Mouse (Mus musculus): Measurements from ENCODE around the gene Slamf6.
"Not testable (repeated sequence)": the region's sequence is repeated elsewhere in the genome, so short reads cannot be mapped to it uniquely, and the experiment has no call there.

Slamf6 gene

GRCm38 (mm10) chr1:171917305-171918039 is at the start of gene Slamf6:
Gene Slamf6 (plus strand): TSS chr1:171917515.
- DNase-seq (ENCODE audit: low spot score), result no peak

- no peak for DNase-seq (ENCODE audit: low spot score)
Measured at GRCm38 (mm10) chr1:171886989-171887388, 30.3 kb upstream of the Slamf6 start.

GRCm38 (mm10) chr1:171895364-171895763 is 22.0 kb upstream of the Slamf6 start, which contains the start of gene Gm10521:
Gene Gm10521 (plus strand): TSS chr1:171895664.
- DNase-seq (ENCODE audit: low spot score), result not testable (repeated sequence)

GRCm38 (mm10) chr1:171904011-171904410 is 13.3 kb upstream of the Slamf6 start:
- no peak for DNase-seq (ENCODE audit: low spot score)

DNA sequence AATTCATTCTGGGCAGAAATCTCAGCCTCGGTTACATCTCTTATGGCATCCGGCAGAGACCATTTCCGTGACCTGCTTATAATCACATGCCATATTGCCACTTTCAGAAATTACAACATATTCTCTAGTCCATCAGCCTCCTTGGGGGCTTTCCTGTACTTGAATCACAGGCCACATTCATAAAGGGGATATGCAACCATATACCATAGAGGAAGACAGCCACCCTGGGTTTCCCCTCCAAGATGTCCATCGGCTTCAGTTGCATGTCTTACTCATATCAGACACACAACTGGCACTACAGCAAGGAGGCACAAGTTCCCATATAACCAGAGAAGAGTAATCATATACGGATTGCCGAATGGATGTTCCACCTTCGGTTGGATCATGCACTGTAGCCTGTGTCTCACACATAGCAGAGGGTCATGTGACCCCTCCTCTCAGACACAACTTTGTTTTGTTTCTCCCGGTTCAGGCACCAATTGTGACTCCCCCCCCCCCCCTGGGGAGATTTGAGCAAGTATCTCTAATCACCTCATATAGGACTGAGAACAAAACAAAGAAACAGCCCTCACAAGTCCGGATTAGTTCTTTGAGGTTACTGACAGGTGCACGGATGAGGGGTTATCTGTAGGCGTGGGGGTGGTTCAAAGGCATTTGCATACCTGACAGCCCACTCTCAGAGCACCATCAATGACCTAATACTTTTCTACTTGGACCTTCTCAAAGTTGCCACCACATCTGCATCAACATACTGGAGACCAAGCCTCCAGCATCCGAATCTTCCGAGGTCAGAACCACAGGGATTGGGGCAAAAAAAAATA is 1.5 kb upstream of the Slamf6 start:
- DNase-seq (ENCODE audit: low spot score), result no peak

DNA sequence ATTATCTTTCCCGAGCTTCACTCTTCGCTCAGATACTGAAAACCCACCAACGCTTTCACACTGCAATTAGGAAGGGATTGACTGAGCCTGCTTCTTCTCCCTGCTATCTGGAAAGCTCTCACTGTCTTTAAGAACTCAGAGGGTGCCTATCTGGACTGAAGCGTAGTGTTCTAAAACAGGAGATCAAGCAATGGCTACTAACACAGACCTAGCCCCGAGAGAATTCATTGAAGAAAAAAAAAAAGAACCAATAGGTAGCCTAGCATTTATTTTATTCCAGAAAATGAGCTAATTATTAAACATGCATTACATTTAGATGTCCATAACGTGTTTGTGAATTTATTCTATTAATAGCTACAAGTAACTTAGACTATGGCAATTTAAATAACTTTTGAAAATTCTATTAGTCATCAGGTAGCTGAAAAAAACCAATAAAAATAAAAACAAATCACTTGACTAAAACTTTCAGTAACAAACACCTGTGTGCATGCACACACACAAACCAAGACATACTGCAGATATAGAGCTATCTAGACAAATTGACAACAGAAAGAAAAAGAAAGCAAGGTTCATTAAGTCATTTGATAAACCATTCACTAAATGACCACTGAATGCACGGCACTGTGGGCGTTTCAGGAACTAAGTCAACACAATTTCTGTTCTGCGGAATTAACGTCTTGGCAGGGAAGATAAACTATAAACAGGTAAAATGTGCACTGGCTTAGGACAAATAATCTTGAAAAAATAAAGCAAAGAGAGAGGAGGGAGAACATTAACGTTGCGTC is 1.0 kb downstream of the Slamf6 start:
- no peak for DNase-seq (ENCODE audit: low spot score)

- no peak for DNase-seq (ENCODE audit: low spot score)
Measured at GRCm38 (mm10) chr1:171919193-171919592, 1.9 kb downstream of the Slamf6 start.

DNA sequence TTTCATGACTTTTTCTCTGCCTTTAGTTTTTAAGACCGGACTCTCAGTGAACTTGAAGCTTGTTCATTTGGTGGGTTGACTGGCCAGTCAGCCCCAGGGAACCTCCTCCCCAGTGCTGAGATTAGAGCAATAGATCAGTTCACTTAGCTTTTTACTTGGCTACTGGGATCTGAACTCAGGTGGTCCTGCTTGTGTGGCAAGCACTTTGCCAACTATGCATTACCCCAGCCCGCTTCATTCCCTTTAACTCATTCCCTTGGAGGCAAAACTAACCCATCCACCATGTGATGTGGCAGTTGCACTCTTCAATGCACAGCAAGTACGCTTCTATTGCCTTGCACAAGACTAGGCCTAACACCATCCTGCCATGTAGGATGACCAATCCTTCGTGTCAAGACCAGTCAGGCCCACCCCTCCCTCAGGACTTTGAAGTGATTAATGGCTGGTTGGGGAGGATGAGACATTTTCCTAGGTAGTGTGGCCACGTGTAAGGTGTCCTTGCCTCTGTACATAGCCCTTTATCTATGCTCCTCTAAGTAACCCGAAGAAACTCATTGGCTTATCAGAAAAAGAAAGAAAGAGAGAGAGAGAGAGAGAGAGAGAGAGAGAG is 2.7 kb downstream of the Slamf6 start:
- DNase-seq (ENCODE audit: low spot score), result no peak

DNA sequence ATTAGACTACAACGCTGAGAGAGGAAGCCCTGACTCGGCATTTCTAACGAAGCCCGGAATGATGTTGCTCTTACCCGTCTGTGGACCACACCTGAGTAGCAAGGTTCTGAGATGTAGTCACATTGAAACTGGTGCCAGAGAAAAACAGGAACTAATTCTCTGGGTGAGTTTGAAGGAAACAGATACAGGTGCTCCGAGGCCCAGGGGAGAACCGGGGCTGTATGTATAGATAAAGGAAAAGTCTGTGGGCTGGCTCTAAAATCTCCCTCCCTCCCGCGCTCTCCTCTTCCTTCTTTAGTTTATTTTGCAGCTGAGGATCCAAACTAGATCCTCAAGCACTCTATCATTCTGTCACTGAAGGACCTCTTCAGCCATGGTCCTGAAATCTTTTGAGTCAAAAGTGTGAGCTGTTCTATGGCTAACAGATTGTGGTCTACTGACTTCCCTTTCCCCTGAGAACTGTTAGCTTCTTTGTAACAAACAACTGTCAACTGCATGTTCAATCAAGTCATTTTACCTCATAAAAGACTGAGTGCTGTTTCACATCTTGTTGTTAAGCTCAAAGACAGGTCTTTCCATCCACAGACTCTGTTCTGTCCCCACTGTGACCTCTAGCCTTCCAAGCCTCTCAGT is 3.8 kb downstream of the Slamf6 start:
- DNase-seq (ENCODE audit: low spot score), result no peak

DNA sequence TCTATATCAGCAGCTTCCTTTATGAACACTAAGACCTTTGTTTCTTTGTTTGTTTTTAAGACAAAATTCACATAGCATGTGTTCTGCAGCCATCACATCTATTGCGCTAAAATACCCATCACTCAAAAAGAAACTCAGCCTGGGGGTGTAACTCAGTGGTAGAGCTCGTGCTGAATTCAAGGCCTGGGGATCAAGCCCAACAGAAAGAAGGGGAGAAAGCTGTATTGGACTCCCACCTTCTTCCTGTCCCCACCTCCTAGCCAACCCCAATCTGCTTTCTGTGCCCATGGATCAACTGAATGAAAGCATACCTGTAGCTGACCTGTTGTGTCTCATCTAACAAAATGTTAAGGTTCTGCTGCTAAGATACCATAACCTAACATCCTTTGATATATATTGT is 4.3 kb downstream of the Slamf6 start:
- DNase-seq (ENCODE audit: low spot score), result no peak

- no peak for DNase-seq (ENCODE audit: low spot score)
Measured at GRCm38 (mm10) chr1:171922844-171923243, 5.5 kb downstream of the Slamf6 start.

DNA sequence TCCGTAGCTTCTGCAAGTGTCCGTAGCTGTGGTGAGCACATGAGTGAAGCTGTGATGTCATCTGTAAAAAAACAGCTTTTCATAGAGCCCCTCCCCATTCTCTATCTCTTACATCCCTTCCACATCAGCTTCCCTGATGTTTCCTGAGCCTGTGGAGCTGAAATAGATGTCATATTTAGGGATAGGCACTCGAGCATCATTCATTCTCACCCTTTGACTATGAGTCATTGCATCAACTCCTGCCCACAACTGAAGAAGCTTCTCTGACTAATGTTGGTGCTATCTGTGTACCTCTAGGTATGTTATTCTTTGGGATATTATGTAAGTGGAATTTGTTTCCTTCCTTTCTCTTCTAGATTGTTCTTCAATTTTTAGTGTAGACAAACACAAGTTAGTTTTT is 7.6 kb downstream of the Slamf6 start:
- no peak for DNase-seq (ENCODE audit: low spot score)

DNA sequence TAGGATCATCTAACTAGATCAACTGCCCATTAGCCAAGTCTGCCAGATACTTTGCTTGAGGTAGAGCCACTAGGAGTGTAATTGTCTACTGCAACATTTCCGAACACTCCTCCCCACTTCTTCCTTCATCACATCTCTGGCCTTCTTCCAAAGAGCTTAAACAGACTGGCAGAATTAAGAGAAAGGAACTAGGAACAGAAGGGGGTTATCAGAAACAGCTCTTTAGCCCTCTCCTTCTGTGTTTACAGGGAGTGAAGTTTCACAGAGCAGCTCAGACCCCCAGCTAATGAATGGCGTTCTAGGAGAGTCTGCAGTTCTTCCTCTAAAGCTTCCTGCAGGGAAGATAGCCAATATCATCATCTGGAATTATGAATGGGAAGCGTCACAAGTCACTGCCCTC is 16.5 kb downstream of the Slamf6 start:
- no peak for DNase-seq (ENCODE audit: low spot score)

DNA sequence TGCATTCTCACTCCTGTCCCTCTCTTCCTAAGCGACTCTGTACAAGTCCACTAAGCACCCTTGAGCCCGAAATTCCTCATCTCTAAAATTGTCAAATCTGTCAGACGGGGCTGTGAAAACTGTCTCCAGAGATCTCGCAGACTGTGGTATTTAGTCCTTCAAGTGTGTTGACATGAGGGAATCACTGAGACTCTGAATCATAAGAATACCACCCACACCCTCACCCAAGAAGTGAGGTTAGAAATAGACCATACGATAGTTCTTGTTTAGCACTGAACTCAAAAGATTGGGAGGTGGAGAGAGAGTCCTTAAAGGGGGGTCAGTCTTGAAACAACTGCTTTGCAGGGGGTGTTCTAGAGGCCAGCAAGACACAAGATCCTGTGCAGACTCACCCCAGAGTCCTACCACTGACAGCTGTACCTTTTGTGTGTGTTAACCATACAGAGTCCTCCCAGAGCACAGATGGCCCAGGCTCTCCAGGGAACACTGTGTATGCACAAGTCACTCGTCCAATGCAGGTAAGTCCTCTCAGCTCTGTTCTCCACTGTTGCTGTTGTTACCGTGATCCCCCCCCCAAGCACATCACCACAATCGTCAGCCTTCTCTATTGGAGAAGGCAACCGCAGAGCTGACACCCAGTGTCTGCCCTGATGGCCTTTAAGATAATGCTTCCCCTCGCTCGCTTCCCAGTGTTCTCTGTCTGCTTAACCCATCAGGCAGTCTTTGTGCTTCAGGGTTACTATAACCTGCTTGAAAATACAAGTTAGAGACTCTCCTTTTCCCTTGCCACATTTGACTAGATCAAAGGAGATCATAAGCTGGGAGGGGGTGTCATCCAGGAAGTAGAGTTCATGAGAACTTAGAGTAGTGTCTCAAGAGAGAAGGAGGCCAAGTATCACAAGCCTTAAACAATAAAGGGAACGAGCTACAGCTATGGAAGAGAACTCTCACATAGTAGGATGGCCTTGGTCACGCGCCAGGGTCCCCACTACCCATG is 21.9 kb downstream of the Slamf6 start:
- no peak for DNase-seq (ENCODE audit: low spot score)

DNA sequence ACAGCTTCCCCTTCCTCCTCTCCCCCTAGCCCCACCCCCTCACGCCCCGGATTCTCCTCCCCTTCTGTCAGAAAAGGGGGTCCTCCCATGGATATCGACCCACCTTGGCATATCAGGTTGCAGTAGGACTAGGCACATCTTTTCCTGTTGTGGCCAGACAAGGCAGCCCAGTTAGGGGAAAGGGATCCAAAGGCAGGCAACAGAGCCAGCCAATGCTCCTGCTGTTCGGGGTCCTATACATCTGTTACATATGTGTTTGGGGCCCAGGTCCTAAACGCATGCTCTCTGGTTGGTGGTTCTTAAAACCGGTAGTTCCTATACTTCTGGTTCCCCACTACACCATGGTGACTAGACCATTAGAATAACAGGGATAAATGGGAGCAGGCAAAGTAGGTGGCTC is 23.3 kb downstream of the Slamf6 start:
- DNase-seq (ENCODE audit: low spot score), result no peak

DNA sequence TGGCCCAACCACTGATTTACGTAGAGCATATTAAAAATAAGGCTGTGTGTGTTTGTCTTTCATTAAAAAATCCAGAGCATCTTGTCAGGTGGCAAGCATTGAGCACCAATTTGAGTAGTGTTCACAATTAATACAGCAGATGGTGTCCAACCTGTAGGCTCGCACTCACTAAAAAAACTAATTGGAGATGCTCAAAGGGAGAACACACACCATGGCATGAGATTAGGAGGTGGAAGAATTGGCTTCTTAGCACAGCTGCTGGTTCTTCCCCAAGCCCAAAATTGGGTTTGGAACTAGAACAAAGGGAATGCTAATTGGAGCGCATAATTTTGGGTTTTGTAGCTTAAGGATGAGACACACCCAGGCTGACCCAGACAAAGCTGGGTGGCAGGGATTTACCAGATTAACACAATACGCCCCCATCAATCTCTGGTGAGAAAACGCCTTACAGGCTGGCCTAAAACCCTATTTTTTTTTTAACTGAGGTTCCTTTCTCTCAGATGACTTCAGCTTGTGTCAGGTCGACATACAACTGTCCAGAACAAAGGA is 29.2 kb downstream of the Slamf6 start:
- no peak for DNase-seq (ENCODE audit: low spot score)

DNA sequence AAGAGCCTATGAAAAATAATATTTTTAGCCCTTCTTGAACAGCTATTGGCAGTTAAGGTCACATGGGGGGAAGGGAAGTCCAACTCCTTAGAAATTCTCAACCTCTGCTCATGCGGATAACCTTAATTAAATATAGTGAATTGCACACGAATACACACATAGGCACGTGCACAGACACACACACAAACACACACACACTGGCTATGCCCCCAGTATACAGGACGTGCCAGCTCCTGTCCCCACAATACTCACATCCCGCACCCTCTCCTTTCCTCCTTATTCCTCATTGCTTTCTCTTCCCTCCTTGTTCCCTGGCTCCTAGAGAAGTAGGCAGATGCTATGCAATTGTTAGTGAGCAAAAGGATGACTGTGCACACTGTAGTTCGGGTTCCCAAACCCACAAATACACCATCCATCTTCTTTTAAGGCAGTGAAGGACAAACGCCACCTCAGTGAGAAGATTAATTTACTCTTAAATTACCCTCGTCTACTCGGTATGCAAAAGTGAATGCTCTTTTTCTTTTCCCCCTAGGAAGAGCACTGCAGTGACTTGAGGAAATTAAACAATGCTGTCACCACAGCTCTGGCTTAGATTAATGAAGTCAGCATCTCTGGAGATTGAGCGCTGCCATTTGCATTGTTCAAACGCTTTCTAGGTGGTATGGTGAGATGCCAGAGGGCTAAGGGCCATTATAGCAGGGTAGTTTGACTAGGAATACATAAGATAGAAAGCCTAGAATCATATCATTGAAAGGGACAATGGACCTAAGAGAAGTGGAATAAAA is 31.0 kb downstream of the Slamf6 start:
- no peak for DNase-seq (ENCODE audit: low spot score)

DNA sequence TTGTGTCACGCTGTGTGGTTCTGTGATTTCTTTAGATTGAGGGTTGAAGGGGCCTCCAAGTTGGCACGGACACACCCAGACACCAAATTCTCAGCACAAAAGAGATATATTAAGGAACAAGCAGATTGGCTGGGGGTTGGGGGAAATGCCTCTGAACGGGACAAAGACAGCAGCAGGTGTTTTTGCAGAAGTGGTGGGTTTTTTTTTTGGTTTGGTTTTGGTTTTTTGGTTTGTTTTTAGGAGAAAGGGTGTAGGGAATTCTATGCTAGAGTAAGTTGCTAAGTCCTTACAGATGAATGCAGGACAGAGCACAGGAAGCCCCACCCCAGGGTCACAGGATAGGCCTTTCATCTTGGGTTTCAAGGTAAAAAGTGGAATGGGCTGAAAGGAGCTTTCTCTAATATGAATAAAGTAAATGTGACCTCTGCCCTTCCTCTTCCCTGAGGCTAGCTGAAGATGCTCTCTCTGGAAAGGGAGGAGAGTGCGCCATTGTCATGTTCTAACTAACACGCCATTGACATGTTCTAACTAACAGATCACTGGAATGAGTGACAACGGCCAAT is 31.7 kb downstream of the Slamf6 start:
- no peak for DNase-seq (ENCODE audit: low spot score)

DNA sequence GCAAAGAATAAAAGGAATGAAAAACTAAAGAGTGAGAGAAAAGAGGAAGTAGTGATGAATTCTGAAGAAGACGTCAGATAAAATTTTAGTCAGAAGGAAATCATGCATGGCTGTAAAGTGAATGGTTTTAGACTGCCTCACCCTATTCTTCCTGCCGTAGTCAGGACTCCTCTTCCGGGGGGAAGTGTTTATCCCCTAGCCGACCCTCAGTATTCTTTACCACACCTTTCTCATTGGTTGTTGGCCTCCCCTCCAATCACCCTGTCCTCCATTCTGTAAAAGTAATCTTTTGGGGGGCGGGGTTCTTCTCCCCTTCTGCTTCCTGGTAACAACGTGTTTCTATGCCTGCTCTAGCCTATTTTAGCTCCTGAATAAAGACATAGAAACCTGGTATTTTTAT is 37.8 kb downstream of the Slamf6 start:
- no peak for DNase-seq (ENCODE audit: low spot score)
